Mouse (Mus musculus) gastrocnemius, postnatal 25 days (tissue): ENCODE measurements around the gene Asic3. TPM values are rescaled to one million over a fixed set of nuclear protein-coding genes. Genes with fewer than 3 reads are reported as not detected.

Experiments
- DNase-seq: peaks from one replicate; pipeline ENCODE4 v3.0.0; 2022
- total RNA-seq, 2 experiments: library from RNA; stranded (reverse); gene quantifications; 1 replicate in 1 of 2; 2 replicates in 1 of 2; pipeline ENCODE4 v1.2.3; 2021

The Asic3 gene
- total RNA-seq, 2 experiments from 2014 or later: 0.19 TPM; not detected in 1

GRCm38 (mm10) chr5:24423129-24424003, 10.2 kb downstream of the Asic3 start, which contains the start of the genes Cdk5 and Slc4a2:
Gene Cdk5, minus strand, starts transcription at chr5:24423530.
Gene Slc4a2, plus strand, starts transcription at chr5:24423837.
- peak; percentile 99 for DNase-seq

GRCm38 (mm10) chr5:24424004-24424781, 11.0 kb downstream of the Asic3 start:
- no peak for DNase-seq

- DNase-seq: peak; percentile 91
These were observed 11.7 kb downstream of the Asic3 start for GRCm38 (mm10) chr5:24424861-24425411.

- DNase-seq: no peak
These were observed 12.3 kb downstream of the Asic3 start for GRCm38 (mm10) chr5:24425421-24426036.

GRCm38 (mm10) chr5:24426037-24426432, 12.8 kb downstream of the Asic3 start:
- no peak for DNase-seq

- DNase-seq: no peak
These were observed 13.5 kb downstream of the Asic3 start for GRCm38 (mm10) chr5:24426556-24427284.

GRCm38 (mm10) chr5:24427285-24427633, 14.1 kb downstream of the Asic3 start:
- no peak for DNase-seq

GRCm38 (mm10) chr5:24427981-24428402, 14.8 kb downstream of the Asic3 start:
- DNase-seq: no peak

- DNase-seq: no peak
These were observed 15.4 kb downstream of the Asic3 start for GRCm38 (mm10) chr5:24428596-24428995.

- DNase-seq: no peak
These were observed 20.8 kb downstream of the Asic3 start for GRCm38 (mm10) chr5:24433993-24434392.

GRCm38 (mm10) chr5:24441187-24441586, 28.0 kb downstream of the Asic3 start:
- DNase-seq: no peak

GRCm38 (mm10) chr5:24442029-24442428, 28.8 kb downstream of the Asic3 start:
- DNase-seq: no peak

- no peak for DNase-seq
These were observed 30.0 kb downstream of the Asic3 start for GRCm38 (mm10) chr5:24443204-24443603.

GRCm38 (mm10) chr5:24443927-24444326, 30.7 kb downstream of the Asic3 start:
- no peak for DNase-seq

- peak; percentile 94 for DNase-seq
These were observed 31.7 kb downstream of the Asic3 start, which contains the start of gene Fastk for GRCm38 (mm10) chr5:24444746-24445427. Gene Fastk, minus strand, starts transcription at chr5:24445287.

GRCm38 (mm10) chr5:24445428-24446080, 32.4 kb downstream of the Asic3 start:
- DNase-seq: no peak

GRCm38 (mm10) chr5:24446630-24447029, 33.4 kb downstream of the Asic3 start:
- DNase-seq: no peak

- DNase-seq: peak; percentile 84
These were observed 34.6 kb downstream of the Asic3 start, which contains the start of gene Tmub1 for GRCm38 (mm10) chr5:24447624-24448298. Gene Tmub1, minus strand, starts transcription at chr5:24447854.

GRCm38 (mm10) chr5:24451264-24452029, 38.3 kb downstream of the Asic3 start:
- peak; percentile 91 for DNase-seq
